Mouse (Mus musculus) liver, embryonic 14.5 days (tissue): ENCODE data around the gene Grcc10.

Source experiments
- CTCF ChIP-seq: IDR thresholded peaks from 2 replicates; pipeline ENCODE4 v1.5.1; 2016; ENCODE audit warnings: antibody characterized with exemption, low read depth, control low read depth
- EP300 ChIP-seq: IDR thresholded peaks from 2 replicates; pipeline ENCODE4 v1.6.1; 2016; ENCODE audit warnings: antibody characterized with exemption, low read depth

GRCm38 (mm10) chr6:124786756-124787420 is 45.7 kb upstream of the Grcc10 start:
- TF ChIP-seq EP300 (no peak), CTCF (no peak)
